In the genomic region with DNA sequence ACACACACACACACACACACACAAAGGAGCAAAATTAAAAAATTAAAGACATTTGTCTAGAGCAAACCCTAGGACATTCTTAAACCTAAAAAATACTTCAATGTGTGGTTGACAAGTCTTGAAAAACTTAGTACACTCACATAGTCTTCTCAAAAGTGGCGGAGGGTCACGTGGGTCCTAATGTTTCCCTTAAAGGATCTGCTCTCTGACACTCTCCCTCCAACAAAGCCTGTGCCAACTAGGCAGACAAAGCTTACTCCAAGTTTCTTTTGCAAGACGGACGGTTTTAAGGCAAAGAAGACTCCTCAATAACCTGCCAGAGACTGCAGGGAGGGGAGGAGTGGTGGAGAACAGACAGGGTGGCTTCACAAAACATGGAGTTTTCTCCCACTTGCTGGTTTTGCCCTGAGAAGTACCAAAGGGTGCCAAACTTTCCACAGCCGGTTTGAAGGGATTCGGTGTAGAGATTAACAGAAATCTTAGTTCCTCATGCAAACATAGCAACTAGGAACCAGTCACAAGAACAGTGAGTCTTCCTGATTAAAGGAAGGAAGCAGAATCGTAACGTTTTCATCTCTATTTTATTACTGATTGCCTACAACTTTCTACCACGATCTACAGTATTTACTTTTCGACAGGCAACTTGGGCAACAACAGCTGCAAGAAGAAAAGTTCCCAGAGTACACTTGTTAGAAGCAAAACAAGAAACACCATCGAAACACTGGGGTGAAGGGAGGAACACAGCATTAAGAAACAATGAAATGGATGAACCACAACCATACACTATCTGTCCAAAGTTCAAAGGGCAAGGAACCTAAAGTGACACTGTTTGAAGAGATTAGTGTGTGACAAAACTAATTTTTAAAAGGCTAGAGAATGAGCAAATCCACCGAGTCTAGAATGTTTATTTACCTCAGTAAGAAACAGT, we compare ENCODE assay signal across 8 mouse cellular contexts. TPM values are rescaled to one million over a fixed set of nuclear protein-coding genes. Genes with fewer than 3 reads are reported as not detected.
DNase-seq lines count a peak whose midpoint lies in the region; ATAC-seq and TF ChIP-seq lines count a peak whose summit lies in the region.

No protein-coding gene starts in this region.

- TF ChIP-seq RAD21 in MEL (IDR thresholded peaks at IDR 0.05; ENCODE audit: low read depth, low read length): no peak

- WGBS in kidney, adult 2 months: 37% methylated on average over 12 of the region's 12 CpGs
- WGBS in lung, embryonic 14.5 days: 58% methylated on average over 12 of the region's 12 CpGs

- DNase-seq in kidney, adult 2 months: peak; percentile 37
- no peak for DNase-seq in kidney, postnatal 4 days
- DNase-seq in MEL (ENCODE audit: low read depth, low spot score): peak; percentile 59
- DNase-seq in lung, embryonic 14.5 days: no peak
- DNase-seq in urinary bladder, adult 2 months (ENCODE audit: low spot score): no peak
- DNase-seq in layer of hippocampus, postnatal 10 days (ENCODE audit: low spot score in 2 of 2): no peak
- no peak for DNase-seq in layer of hippocampus, adult 8-10 months (ENCODE audit: low spot score in 2 of 2)

- peaks cover 2% of the 10 kb centered on the region; the same call in 1 of the 2 replicates for H3K4me1 ChIP-seq in kidney, adult 2 months (ENCODE audit: control insufficient read depth, insufficient read depth, low read length)
- H3K4me1 ChIP-seq in MEL (ENCODE audit: control insufficient read depth in 1 of 2, insufficient read depth in 2 of 2, low read length in 2 of 2): peaks cover 0 to 9% of the 10 kb centered on the region in 2 experiments; a peak in 2 of 4 replicates
- H3K4me1 ChIP-seq in lung, embryonic 14.5 days (ENCODE audit: insufficient read depth): 0 out of 2 replicates have a peak, but pooled peaks cover 4% of the 10 kb centered on the region

- no peaks in the 10 kb centered on the region for H3K36me3 ChIP-seq in kidney, adult 2 months (ENCODE audit: control insufficient read depth, insufficient read depth, low read length)
- H3K36me3 ChIP-seq in MEL (ENCODE audit: control insufficient read depth in 1 of 2, insufficient read depth in 2 of 2, low read length in 2 of 2): peaks cover 0 to 9% of the 10 kb centered on the region in 2 experiments; a peak in 2 of 4 replicates
- no peaks in the 10 kb centered on the region for H3K36me3 ChIP-seq in lung, embryonic 14.5 days (ENCODE audit: insufficient read depth)

- no peak for TF ChIP-seq CTCF in kidney, adult 2 months (conservative IDR thresholded peaks at IDR 0.05; ENCODE audit: insufficient read depth, insufficient read length, low read depth, low read length)
- TF ChIP-seq CTCF in MEL (IDR thresholded peaks at IDR 0.05 in 2 of 3, conservative IDR thresholded peaks at IDR 0.05 in 1 of 3; ENCODE audit: control insufficient read depth in 1 of 3, insufficient read depth in 1 of 3, low read depth in 2 of 3, low read length in 3 of 3, poor library complexity in 1 of 3, severe bottlenecking in 1 of 3): no peak
- TF ChIP-seq CTCF in lung, embryonic 14.5 days (IDR thresholded peaks at IDR 0.05; ENCODE audit: low read depth): no peak

- peak overlapping the region; percentile 5 for H3K27ac ChIP-seq in kidney, adult 2 months (ENCODE audit: insufficient read depth, low read depth, low read length)
- peak overlapping the region; percentile 30 for H3K27ac ChIP-seq in MEL (ENCODE audit: control insufficient read depth, low read depth, low read length)
- H3K27ac ChIP-seq in lung, embryonic 14.5 days (ENCODE audit: low read depth): no peak overlapping the region

- H3K9ac ChIP-seq in MEL (ENCODE audit: control insufficient read depth, low read depth, low read length, poor library complexity, severe bottlenecking): peak overlapping the region; percentile 34
- H3K9ac ChIP-seq in lung, embryonic 14.5 days: no peak overlapping the region

- no peak overlapping the region for H3K4me3 ChIP-seq in kidney, adult 2 months (ENCODE audit: insufficient read depth, low read depth, low read length)
- H3K4me3 ChIP-seq in MEL (ENCODE audit: control insufficient read depth in 1 of 2, insufficient read depth in 1 of 2, low read depth in 2 of 2, low read length in 2 of 2): peak overlapping the region; percentile 31 to 48
- H3K4me3 ChIP-seq in lung, embryonic 14.5 days (ENCODE audit: low read depth, low read length): 0 out of 2 replicates have a peak overlapping the region, but pooled peaks have one; percentile 76

- no peak for TF ChIP-seq POLR2A in kidney, adult 2 months (IDR thresholded peaks at IDR 0.05; ENCODE audit: low read depth, low read length)
- no peak for TF ChIP-seq POLR2A in MEL (IDR thresholded peaks at IDR 0.05; ENCODE audit: control insufficient read depth in 1 of 2, insufficient read depth in 1 of 2, low read depth in 1 of 2, low read length in 2 of 2, poor library complexity in 1 of 2)

- no peaks in the 10 kb centered on the region for H3K27me3 ChIP-seq in kidney, adult 2 months (replicated peaks; ENCODE audit: control insufficient read depth, insufficient read depth, low read length)
- H3K27me3 ChIP-seq in MEL (ENCODE audit: control insufficient read depth in 1 of 2, insufficient read depth in 2 of 2, low read length in 2 of 2): no peaks in the 10 kb centered on the region
- no peaks in the 10 kb centered on the region for H3K27me3 ChIP-seq in lung, embryonic 14.5 days (ENCODE audit: insufficient read depth, low read length)

- H3K9me3 ChIP-seq in MEL (replicated peaks; ENCODE audit: insufficient read depth, low read length): no peaks in the 10 kb centered on the region
- H3K9me3 ChIP-seq in lung, embryonic 14.5 days (ENCODE audit: low read depth, low read length): no peaks in the 10 kb centered on the region

- H3K4me2 ChIP-seq in lung, embryonic 14.5 days: peak overlapping the region; percentile 83

- peaks cover 6% of the 10 kb centered on the region for H3K79me2 ChIP-seq in MEL (ENCODE audit: control insufficient read depth, insufficient read depth, low read length, poor library complexity)

- TF ChIP-seq EP300 in MEL (IDR thresholded peaks at IDR 0.05; ENCODE audit: low read depth in 1 of 2, low read length in 2 of 2): no peak

- ATAC-seq in granulocyte monocyte progenitor cell, adult 5-6 weeks (replicated peaks; ENCODE audit: poor library complexity, severe bottlenecking): peak; percentile 34
- ATAC-seq in lung, embryonic 14.5 days (ENCODE audit: insufficient read depth): no peak

TF ChIP-seq in MEL, 35 proteins besides CTCF, POLR2A, EP300 and RAD21:
- TF ChIP-seq RCOR1 (IDR thresholded peaks at IDR 0.05; ENCODE audit: low read depth, low read length) (peak; percentile 68; the same call in 1 of the 2 replicates), TAL1 (IDR thresholded peaks at IDR 0.05; ENCODE audit: low read length) (no peak), BHLHE40 (IDR thresholded peaks at IDR 0.05; ENCODE audit: borderline replicate concordance, low read depth, low read length) (no peak), SIN3A (IDR thresholded peaks at IDR 0.05; ENCODE audit: low read length) (peak; percentile 27; the same call in 1 of the 2 replicates), MAFK (IDR thresholded peaks at IDR 0.05; ENCODE audit: borderline replicate concordance, low read depth, low read length) (no peak), E2F4 (IDR thresholded peaks at IDR 0.05; ENCODE audit: borderline replicate concordance, low read depth, low read length) (no peak), MAX (IDR thresholded peaks at IDR 0.05; ENCODE audit: low read length) (no peak), ZMIZ1 (IDR thresholded peaks at IDR 0.05; ENCODE audit: low read depth, low read length) (no peak), NRF1 (IDR thresholded peaks at IDR 0.05; ENCODE audit: insufficient read depth, low read depth, low read length, poor library complexity, severe bottlenecking) (no peak), GATA1 (IDR thresholded peaks at IDR 0.05; ENCODE audit: low read depth, low read length) (no peak), POLR2AphosphoS2 (IDR thresholded peaks at IDR 0.05; ENCODE audit: low read length) (no peak), MYB (IDR thresholded peaks at IDR 0.05; ENCODE audit: low read depth, low read length) (no peak), NELFE (IDR thresholded peaks at IDR 0.05; ENCODE audit: low read depth, low read length) (no peak), CHD2 (IDR thresholded peaks at IDR 0.05; ENCODE audit: low read length) (no peak)

RNA-seq across cellular contexts. Expression of a gene that starts 1.8 kb away (rescaled TPM):
- polyA plus RNA-seq in kidney, adult 2 months (2012; rRNA removed): 62.5 and 237 TPM in 2 replicates
- 20.3 and 26.8 TPM in 2 replicates for total RNA-seq in MEL (2012; rRNA removed)
- 100 to 1,000 TPM in 1 of 2 experiments, 10 to 100 TPM in 1; 39.9 to 315 TPM for polyA plus RNA-seq in MEL (2012; ENCODE audit: insufficient read depth in 1 of 2, insufficient read length in 2 of 2, low read depth in 1 of 2, low replicate concordance in 2 of 2, missing spikeins in 1 of 2)
- total RNA-seq in granulocyte monocyte progenitor cell, adult 5-6 weeks (2014; fragmentation: Nextera tagmentation): 54.8 and 68.8 TPM in 2 replicates
- 50.8 and 70.7 TPM in 2 replicates for total RNA-seq in granulocyte monocyte progenitor cell, adult 5-6 weeks (2017)
- polyA plus RNA-seq in lung, embryonic 14.5 days (2014; fragmentation: Nextera tagmentation; extraction: Ambion mirVana): 148 and 160 TPM in 2 replicates
- polyA plus RNA-seq in urinary bladder, adult 2 months (2012; rRNA removed): 119 and 181 TPM in 2 replicates
- 10 to 100 TPM; 63.7 to 63.9 TPM for total RNA-seq in layer of hippocampus, postnatal 10 days (2021)
- 10 to 100 TPM; 64.0 to 93.3 (median 76.0) TPM for total RNA-seq in layer of hippocampus, adult 8-10 months (2022)

Comparison
In these comparisons a context has a peak if more than half of its experiments do, and no peak if none do; other contexts are left out.
1. DNase-seq: peak in kidney, adult 2 months (single experiment) and MEL (single experiment); none in kidney, postnatal 4 days (0 of 2), lung, embryonic 14.5 days (single experiment), urinary bladder, adult 2 months (single experiment), layer of hippocampus, postnatal 10 days (0 of 2) and layer of hippocampus, adult 8-10 months (0 of 2).